Mouse (Mus musculus): ENCODE measurements around the gene Myo1d. TPM values are rescaled to one million over a fixed set of nuclear protein-coding genes. Genes with fewer than 3 reads are reported as not detected.

Myo1d gene
- under 1 TPM; 0.71 to 0.86 (median 0.77) TPM for polyA plus RNA-seq (2017; shearing (Covaris generic))

DNA sequence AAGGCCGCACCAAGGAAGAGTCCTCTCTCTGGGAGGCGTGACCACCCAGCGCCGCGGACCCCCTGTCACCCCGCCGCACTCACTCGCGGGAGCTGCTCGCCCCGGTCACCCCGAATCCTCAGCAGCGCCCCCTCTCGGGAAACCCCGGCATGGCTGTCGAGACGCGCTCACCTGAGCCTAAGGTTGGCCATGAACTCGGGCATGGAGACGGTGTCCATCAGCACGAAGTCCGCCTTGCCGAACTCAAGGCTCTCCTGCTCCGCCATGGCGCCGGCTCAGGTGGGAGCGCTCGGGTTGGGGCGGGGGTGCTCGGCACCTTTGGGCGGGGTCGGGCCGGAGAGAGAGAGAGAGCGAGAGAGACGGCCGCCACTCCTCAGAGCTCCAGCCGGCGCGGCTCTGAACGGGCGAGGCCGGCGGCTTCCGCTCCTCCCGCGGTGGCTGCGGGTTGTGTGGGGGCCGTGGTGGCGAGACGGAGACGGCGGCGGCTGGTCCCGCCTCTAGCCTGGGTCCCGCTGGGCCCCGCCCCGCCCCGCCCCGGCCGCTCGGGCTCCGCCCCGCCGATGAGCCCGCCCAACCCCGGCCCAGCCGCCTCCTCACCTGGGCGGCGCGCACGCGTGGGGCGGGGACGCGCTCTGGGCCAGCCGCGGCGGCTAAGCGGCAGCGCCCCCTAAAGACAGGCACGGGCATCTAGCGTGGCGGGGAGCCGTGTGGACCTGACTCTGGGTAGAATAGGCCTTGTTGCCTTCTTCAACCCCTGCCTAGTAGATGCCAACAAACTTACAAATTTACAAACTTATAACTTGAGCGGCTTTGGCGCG lies at the start of gene Myo1d:
Gene Myo1d (minus strand): TSS at position 499 of the 818 bp plus-strand sequence.
- peak; percentile 86 for ATAC-seq

DNA sequence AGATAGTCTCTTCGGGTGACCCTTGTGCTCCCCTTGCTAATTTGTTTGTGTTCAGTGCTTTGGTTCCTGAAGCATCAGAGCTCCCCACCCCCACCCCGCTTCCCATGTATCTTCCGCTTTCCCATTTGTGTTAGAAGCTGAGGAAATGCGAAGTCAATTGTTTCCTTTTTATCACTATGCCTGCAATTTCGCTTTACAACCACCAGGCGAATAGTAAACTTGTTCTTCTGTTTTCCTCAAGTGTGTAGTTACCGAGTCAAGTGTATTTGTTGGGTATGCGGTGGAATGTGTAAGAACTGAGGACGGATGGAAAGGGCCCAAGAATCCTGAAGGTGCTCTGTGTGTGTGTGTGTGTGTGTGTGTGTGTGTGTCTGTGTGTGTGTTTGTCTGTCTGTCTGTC lies 42.0 kb upstream of the Myo1d start:
- no peak for ATAC-seq

DNA sequence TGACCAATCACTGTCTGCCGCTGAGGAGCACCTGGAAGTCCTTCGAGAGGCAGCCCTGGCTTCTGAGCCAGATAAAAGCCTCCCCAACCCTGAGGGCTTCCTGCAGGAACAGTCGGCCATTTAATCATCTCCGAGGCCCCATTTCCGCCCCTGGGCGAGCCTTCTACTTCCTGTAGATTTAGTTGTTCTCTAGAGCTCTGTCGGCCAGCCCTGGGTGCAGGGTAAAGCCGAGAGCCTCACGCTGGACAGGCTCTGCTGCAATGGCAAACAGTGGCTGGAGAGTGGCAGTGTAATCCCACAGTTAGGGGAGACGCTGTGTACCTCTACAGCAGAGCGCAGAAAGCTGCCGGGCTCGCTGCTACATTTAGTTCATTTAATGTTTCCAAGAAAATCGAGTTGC lies 41.5 kb upstream of the Myo1d start:
- ATAC-seq, result no peak

DNA sequence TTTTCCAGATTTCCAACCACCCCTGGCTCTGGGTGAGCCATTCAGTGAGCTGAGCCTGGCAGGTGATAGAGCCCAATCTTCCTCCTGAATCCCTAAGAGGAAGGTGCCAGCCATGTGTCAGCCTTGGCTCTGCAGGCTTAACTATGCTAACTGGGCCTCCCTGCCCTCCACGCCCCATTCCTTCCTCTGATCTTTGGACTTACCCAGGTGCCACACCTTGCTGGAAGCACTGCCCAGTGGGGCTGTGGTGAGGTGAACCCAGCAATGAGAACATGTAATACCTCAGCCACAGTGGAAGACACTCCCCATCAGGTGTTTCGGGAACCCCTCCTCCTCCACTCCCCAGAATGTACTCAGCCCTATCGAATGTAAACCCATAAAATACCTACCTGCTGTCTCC lies 40.3 kb upstream of the Myo1d start:
- ATAC-seq, result no peak

GRCm38 (mm10) chr11:80818060-80818697 lies 38.4 kb upstream of the Myo1d start:
- no peak for ATAC-seq

DNA sequence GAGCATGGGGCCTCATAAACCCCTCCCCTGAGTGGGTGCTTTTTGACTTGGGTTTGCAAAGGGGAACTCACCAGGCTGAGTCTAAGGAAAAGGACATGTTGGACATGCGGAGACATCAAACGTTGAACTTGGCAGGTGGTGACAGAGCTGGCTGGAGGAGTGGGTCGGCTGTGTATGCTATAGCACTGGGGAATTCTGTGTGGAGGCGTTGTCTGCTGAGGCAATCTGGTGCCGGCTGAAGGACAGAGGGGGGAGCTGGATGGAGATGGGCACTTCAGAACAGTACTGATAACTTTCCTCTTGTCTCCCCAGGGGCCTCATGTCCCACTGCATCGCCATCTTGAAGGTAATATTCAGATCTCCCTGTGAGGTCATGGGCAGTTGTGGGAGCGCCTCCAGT lies 35.5 kb upstream of the Myo1d start:
- ATAC-seq, result no peak

DNA sequence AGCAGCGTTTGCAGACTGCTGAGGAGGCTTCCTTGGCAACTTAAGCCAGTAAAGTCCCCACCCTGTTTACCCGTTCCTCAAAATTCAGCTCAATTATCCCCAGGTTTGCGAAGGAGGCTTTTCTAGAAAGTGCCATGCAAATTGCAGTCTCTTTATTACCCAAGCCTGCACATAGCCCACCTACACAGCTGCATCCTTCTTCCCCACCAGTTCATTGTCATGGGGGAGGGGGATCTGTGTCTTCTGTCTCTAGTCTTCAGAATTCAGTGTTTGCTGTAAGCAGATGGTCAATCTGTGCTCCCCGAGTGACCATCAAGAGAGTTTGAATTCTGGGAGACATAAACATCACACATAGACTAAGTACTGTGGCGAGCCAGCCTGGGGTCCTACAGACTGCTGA lies 31.3 kb upstream of the Myo1d start:
- ATAC-seq, result no peak

DNA sequence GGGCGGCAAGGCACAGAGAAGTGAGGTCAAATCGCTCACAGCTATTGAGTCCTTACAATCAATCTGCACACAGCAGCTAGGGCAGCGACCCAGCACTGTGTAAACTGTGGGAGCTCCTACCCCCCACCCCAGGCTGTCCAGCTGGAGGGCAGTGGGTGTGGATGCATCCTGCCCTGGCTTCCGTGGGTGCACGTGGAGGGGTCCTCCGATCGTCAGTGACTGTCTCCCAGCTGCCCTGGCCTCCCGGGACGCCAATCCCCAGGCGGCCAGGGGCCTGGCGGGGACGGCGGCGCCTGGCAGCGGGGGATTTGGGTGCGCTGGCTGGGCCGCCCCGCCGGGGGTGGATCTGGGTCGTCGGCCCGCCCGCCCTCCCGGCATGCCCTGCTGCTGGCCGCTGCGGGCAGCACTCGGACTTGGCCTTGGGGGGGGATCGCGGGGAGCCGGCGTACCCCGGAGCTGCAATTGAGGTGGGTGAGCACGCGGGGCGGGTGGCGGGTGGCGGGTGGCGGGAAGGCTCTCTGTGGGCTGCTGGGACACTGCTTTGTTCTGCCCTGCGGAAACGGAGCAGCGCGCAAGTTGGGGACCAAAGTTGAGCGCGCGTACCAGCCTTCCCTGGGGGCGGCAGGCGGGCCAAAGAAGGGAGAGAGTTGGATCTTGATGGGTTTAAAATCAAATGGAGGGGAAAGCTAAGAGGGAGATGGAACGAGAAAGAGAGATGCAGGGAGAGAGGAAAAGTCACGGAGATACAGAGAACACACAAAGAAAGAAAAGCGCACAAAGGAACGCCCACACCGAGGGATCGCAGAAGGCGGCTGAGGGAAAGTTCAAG lies 30.4 kb upstream of the Myo1d start, which contains the start of gene Tmem98:
Gene Tmem98 (plus strand): TSS at position 183 of the 829 bp plus-strand sequence.
- ATAC-seq, result no peak

- no peak for ATAC-seq
Observed at GRCm38 (mm10) chr11:80809666-80809992, 29.8 kb upstream of the Myo1d start.

DNA sequence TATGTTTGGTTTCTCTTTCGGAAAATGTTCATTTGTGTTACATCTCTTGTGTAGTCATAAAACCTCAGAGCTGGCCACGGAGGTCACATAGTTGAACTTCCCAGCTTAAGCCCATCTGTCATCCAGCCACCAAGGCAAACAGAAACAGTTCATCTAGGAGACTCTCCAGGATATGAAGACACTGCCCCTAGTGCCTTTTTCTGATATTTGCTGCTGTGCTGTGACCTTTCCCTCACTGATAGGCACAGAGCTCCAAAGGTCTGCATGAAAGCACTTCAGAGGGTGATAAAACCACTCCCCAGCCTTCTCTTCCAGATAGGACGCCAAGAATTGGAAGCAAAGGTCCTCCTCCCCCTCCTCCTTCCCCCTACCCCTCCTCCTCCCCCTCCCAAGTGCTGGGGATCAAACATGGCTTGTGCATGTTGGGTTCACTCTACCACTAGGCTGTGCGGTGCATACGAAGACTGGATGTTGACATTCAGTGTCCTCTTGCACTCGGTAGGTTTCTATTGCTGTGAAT lies 28.8 kb upstream of the Myo1d start:
- no peak for ATAC-seq

DNA sequence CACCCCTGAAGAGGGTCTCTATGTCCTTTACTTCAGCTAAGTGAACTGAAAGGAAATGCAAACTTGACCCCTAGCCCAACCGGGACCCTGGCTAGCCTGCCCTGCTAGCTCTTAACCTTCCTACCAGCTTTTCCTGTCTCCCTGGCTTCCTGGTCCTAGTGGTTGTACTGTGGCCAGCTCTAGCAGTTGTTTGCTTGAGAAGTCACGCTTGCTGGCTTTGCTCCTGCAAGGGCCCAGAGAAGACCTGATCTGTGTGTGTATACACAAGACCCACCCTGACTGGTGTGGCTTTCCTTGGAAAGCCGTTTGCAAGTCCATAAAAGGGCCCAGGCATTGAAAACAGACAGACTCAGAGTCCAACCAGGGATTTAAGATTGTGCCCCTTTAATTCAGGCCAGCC lies 22.9 kb upstream of the Myo1d start:
- ATAC-seq, result no peak

DNA sequence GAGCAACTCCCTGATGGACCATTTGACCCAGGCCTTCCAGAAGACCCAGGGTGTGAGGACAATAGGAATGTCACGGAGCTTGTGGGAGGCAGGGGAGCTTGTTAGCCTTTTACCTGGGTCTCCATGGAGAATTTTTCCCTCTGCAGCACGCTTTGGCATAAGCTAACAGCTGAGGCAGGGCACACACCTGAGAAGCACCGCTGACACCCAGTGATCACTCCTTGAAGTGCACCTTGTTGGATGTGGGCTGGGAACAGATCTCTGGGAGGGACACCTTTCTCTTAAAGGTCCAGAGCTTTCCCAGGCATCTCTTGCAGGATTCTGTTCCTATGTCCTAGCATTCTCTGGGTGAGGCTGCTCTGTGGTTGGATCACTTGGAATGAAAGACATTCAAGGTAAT lies 20.2 kb upstream of the Myo1d start:
- no peak for ATAC-seq

DNA sequence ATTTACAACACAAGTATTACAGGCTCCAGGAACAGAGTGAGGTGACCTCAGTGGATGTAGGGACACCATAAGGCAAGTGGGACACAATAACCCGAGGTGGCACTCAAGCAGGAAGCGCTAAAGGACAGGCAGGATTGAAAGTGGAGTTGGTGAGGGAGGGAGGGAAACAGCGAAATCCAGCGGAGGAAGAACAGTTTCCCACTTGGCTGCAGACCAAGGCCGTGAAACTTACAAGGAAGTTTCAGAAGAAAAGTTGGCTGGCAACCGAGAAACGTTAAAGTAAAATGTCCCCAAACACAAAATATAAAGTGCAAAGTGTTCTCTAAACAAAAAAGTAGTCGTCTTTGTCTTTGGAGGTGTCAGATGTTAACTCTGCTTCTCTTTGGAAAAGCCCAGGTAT lies 15.6 kb upstream of the Myo1d start:
- ATAC-seq, result no peak

GRCm38 (mm10) chr11:80794290-80794689 lies 14.5 kb upstream of the Myo1d start:
- no peak for ATAC-seq

DNA sequence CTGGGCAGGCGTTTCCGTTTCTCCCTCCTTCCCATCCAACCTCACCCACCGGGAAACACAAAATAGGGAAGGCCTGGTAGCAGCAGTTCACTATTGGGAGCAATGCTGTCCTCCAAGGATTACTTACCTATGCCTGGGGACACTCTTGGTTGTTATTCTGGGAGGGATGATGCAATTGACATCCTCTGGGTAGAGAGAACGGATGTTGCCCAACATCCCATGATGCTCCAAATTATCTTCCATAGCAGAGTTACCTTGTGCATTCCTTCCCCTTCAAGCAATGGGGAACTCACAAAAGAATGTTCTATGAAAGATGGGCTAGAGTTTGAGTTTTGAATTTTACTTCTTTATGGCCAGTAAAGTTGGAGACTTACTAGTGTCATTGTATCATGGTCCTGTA lies 13.6 kb upstream of the Myo1d start:
- no peak for ATAC-seq

DNA sequence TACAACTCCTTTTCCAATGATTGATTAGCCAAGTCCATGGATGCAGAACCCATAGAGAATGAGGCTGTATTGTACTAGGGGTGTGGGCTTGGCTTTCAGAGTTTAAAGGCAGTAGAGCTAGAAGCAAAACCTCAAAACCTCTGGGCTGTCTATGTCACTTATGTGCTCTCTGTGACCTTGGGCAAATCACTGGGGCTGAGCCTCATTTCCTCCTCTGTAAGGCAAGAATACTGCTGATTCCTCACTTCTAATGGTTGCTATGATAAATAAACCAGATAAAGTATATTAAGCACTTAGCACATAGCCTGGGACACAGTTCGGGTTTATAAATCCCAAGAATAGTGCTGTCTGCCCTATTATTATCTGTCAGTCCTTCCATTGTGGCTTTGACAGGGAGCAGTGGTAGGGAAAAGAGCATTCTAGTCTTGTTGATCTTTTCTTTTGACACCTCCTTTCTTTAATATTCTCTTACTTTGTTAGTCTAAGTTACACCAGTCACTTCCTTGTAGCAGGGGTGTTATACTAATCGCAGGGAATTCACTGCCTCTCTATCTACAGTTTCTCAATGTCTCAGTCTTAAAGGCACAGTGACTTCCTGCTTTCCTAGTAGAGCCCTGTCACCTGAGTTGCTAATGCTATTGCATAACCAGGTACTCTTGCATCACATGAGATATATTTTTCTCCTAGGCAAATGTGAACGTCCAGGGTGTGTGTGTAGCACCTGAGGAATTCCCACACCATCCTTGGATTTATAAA lies 12.0 kb upstream of the Myo1d start:
- no peak for ATAC-seq

GRCm38 (mm10) chr11:80790413-80790812 lies 10.6 kb upstream of the Myo1d start:
- ATAC-seq, result no peak

DNA sequence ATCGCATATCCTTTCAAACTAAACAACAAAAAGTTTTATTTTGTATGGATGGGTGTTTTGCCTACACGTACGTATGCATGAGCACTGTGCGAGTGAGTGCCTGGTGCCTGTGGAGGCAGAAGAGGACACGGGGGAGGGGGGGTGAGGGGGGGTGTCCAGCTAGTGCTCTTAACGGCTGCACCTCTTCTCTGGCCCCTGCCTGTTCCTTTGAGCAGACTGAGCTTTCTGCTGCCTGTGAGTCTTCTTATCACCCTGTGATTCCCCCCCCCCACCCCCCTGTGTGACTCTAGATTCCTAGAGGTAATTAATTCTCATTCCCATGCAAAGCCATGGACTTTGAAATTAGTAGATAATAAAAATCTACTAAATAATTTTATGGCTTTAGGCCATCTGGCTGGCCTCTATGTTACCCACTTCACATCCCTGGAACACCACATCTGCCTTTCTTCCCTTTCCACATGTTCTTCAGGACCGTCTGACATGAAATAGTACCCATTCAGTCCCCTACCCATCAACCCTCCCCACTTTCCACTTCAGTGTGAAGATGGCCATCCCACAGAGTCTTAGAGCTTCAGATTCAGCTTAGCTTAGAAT lies 9.9 kb upstream of the Myo1d start:
- no peak for ATAC-seq

- ATAC-seq, result peak; percentile 73
Observed at GRCm38 (mm10) chr11:80785672-80786071, 5.8 kb upstream of the Myo1d start.

DNA sequence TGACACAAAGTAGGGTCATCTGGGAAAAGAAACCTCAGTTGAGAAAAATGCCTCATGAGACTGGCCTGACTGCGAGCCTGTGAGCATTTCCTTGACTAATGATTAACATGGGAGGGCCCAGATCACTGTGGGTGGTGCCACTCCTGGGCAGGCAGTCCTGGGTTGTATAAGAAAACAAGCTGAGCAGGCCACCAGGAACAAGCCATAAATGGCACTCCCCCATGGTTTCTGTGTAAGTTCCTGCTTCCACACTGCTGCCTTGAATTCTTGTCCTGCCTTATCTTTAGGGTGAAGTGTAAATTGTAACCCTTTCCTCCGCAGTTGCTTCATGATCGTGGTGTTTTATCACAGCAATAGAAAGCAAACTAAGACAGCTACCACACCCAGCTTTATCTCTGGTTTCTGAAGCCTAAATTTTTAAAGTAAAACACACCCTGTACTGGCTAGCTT lies 4.5 kb upstream of the Myo1d start:
- ATAC-seq, result no peak

DNA sequence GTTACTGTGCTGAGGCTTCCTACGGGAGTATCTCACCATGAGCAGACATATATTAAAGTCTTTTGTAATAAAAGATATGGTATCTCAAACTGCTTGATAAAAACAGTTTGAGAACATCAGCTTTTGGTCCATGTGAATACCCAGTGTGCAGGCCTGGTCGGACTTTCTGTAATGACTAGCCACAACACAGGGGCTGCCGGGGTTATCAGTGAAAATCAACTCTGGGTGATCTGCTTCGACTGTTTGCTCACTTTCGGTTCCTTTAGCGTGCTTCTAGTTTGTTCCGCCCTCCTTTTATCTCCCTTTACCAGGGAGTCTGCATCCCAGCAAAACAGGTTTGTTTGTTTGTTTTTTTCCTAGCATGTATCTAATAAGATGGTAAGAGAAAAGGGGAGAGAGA lies 3.6 kb upstream of the Myo1d start:
- ATAC-seq, result no peak

DNA sequence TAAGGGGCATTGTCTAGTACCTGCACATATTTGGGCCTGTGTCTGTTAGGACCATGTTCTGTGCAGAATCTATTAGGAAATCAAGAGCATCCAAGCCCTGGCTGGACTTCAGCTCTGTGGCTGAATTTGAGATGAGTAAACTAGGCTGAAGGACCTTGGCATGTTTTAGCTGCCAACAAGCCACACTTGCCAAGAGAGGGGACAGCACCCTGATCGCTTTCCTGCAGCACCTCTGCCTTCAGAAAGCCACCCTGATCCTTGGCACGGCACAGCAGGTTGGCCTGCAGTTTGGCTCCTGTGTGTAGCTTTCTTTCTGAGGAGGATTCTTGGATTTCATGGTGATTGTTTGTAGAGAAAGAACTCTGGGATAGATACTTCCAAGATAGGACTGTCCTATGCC lies 1.7 kb upstream of the Myo1d start:
- ATAC-seq, result no peak
